ENCODE assay signal across 34 mouse cellular contexts in the genomic region with DNA sequence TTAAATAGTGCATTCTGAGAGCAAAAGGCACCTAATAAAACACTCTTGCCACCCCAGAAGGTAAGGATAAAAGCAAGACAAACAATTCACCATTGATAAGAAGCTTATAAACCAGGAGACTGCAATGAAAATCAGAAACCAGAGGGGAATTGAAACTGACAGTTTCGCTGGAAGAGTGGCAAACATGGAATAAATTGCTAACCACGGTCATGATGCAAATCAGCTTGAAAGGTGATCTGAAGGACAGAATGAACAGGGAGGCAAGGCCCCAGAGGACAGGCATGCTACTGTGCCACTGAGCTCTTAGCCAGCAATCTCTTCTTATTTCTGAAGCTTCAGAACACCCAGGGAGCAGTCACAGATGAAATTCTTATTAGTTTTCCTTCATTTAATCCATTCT. TPM values are rescaled to one million over a fixed set of nuclear protein-coding genes. Genes with fewer than 3 reads are reported as not detected.
DNase-seq lines count a peak whose midpoint lies in the region; ATAC-seq and TF ChIP-seq lines count a peak whose summit lies in the region.
"Had no signal": no experiment of that assay in that cellular context is flagged by ENCODE, and none has a peak within 500 bp of the region (broad histone marks: within the 10 kb centered on the region; RNA-seq: fewer than 3 reads in every experiment).

No protein-coding gene starts in this region.

- TF ChIP-seq POLR2A in testis, adult 2 months (IDR thresholded peaks at IDR 0.05; ENCODE audit: control insufficient read depth, low read depth, low read length): no peak

- no peak overlapping the region for H3K4me3 ChIP-seq in hindbrain, embryonic 14.5 days (replicated peaks; ENCODE audit: low read length)
- H3K4me3 ChIP-seq in hindbrain, embryonic 16.5 days (ENCODE audit: low read length): no peak overlapping the region
- no peak overlapping the region for H3K4me3 ChIP-seq in kidney, embryonic 15.5 days (replicated peaks)
- H3K4me3 ChIP-seq in testis, adult 2 months (ENCODE audit: control insufficient read depth, low read depth, low read length): peak overlapping the region; percentile 47; the same call in 1 of the 2 replicates
- no peak overlapping the region for H3K4me3 ChIP-seq in midbrain, postnatal 0 days (ENCODE audit: low read depth, low read length)
- H3K4me3 ChIP-seq: forebrain, embryonic 13.5 days; heart, embryonic 10.5 days; heart, embryonic 15.5 days; liver, embryonic 12.5 days had no signal

- no peaks in the 10 kb centered on the region for H3K36me3 ChIP-seq in hindbrain, embryonic 14.5 days (replicated peaks; ENCODE audit: control insufficient read depth, insufficient read depth)
- no peaks in the 10 kb centered on the region for H3K36me3 ChIP-seq in hindbrain, embryonic 16.5 days (ENCODE audit: control insufficient read depth, insufficient read depth, low read length)
- no peaks in the 10 kb centered on the region for H3K36me3 ChIP-seq in kidney, embryonic 15.5 days
- no peaks in the 10 kb centered on the region for H3K36me3 ChIP-seq in testis, adult 2 months (ENCODE audit: control insufficient read depth, insufficient read depth, low read length)
- H3K36me3 ChIP-seq in midbrain, postnatal 0 days (ENCODE audit: insufficient read depth, low read length): no peaks in the 10 kb centered on the region
- H3K36me3 ChIP-seq: heart, embryonic 10.5 days; heart, embryonic 15.5 days; liver, embryonic 12.5 days had no signal

- H3K27me3 ChIP-seq in hindbrain, embryonic 14.5 days (ENCODE audit: control insufficient read depth, insufficient read depth, low read length): no peaks in the 10 kb centered on the region
- H3K27me3 ChIP-seq in hindbrain, embryonic 16.5 days (replicated peaks; ENCODE audit: control insufficient read depth, insufficient read depth, low read length): no peaks in the 10 kb centered on the region
- no peaks in the 10 kb centered on the region for H3K27me3 ChIP-seq in kidney, embryonic 15.5 days
- H3K27me3 ChIP-seq in testis, adult 2 months (ENCODE audit: control insufficient read depth, insufficient read depth, low read length): no peaks in the 10 kb centered on the region
- no peaks in the 10 kb centered on the region for H3K27me3 ChIP-seq in midbrain, postnatal 0 days (ENCODE audit: insufficient read depth, low read length)
- H3K27me3 ChIP-seq: forebrain, embryonic 13.5 days; heart, embryonic 15.5 days; liver, embryonic 12.5 days had no signal

- no peak for TF ChIP-seq CTCF in testis, adult 2 months (IDR thresholded peaks at IDR 0.05; ENCODE audit: control insufficient read depth, insufficient read depth, insufficient replicate concordance, low read depth, low read length)
- no peak for TF ChIP-seq CTCF in midbrain, postnatal 0 days (IDR thresholded peaks at IDR 0.05)

- H3K4me1 ChIP-seq in hindbrain, embryonic 14.5 days (replicated peaks; ENCODE audit: control insufficient read depth, insufficient read depth, low read length): 0 out of 2 replicates have a peak, but pooled peaks cover 3% of the 10 kb centered on the region
- H3K4me1 ChIP-seq in hindbrain, embryonic 16.5 days (ENCODE audit: control insufficient read depth, insufficient read depth, low read depth, low read length): no peaks in the 10 kb centered on the region
- no peaks in the 10 kb centered on the region for H3K4me1 ChIP-seq in kidney, embryonic 15.5 days
- no peaks in the 10 kb centered on the region for H3K4me1 ChIP-seq in testis, adult 2 months (ENCODE audit: control insufficient read depth, insufficient read depth, low read length)
- H3K4me1 ChIP-seq in midbrain, postnatal 0 days (ENCODE audit: insufficient read depth, low read length): no peaks in the 10 kb centered on the region; the same call in 1 of the 2 replicates
- H3K4me1 ChIP-seq: forebrain, embryonic 13.5 days; heart, embryonic 10.5 days; liver, embryonic 12.5 days had no signal

- no peak overlapping the region for H3K4me2 ChIP-seq in hindbrain, embryonic 14.5 days (replicated peaks)
- H3K4me2 ChIP-seq in hindbrain, embryonic 16.5 days (ENCODE audit: low read length): no peak overlapping the region
- H3K4me2 ChIP-seq in kidney, embryonic 15.5 days: no peak overlapping the region
- no peak overlapping the region for H3K4me2 ChIP-seq in midbrain, postnatal 0 days (ENCODE audit: low read depth, low read length, poor library complexity, severe bottlenecking)
- H3K4me2 ChIP-seq: forebrain, embryonic 13.5 days; heart, embryonic 15.5 days; liver, embryonic 12.5 days had no signal

- H3K9ac ChIP-seq in hindbrain, embryonic 14.5 days: no peak overlapping the region
- no peak overlapping the region for H3K9ac ChIP-seq in hindbrain, embryonic 16.5 days (ENCODE audit: low read depth, low read length)
- H3K9ac ChIP-seq in kidney, embryonic 15.5 days: no peak overlapping the region
- no peak overlapping the region for H3K9ac ChIP-seq in midbrain, postnatal 0 days (replicated peaks; ENCODE audit: low read length, poor library complexity, severe bottlenecking)
- H3K9ac ChIP-seq: forebrain, embryonic 13.5 days; heart, embryonic 15.5 days; liver, embryonic 12.5 days; liver, postnatal 0 days had no signal

- peak; percentile 25 for DNase-seq in hindbrain, embryonic 14.5 days (ENCODE audit: low spot score)
- peak; percentile 4 for DNase-seq in kidney, postnatal 14 days
- no peak for DNase-seq in testis, postnatal 10 days (ENCODE audit: low spot score)
- peak; percentile 2 for DNase-seq in midbrain, postnatal 0 days (ENCODE audit: low spot score)
- DNase-seq in urinary bladder, adult 18-20 months (ENCODE audit: low spot score in 2 of 2): no peak
- DNase-seq: adrenal gland, postnatal 25 days; cerebellum, adult 8-10 months; cerebellum, postnatal 25 days; gastrocnemius, postnatal 14 days; heart, adult 11 months; layer of hippocampus, postnatal 36 days; left cerebral cortex, postnatal 4 days; liver, postnatal 0 days; lung, postnatal 36 days; right cerebral cortex, adult 18-20 months had no signal

- no peak for ATAC-seq in hindbrain, embryonic 14.5 days (ENCODE audit: low FRiP score)
- no peak for ATAC-seq in hindbrain, embryonic 16.5 days
- ATAC-seq in kidney, embryonic 15.5 days (replicated peaks; ENCODE audit: low FRiP score): no peak
- no peak for ATAC-seq in midbrain, postnatal 0 days (ENCODE audit: low FRiP score)
- ATAC-seq: forebrain, embryonic 13.5 days; intestine, embryonic 16.5 days; liver, embryonic 12.5 days; liver, postnatal 0 days had no signal

- peak overlapping the region; percentile 51; the same call in 1 of the 2 replicates for H3K27ac ChIP-seq in hindbrain, embryonic 14.5 days
- H3K27ac ChIP-seq in hindbrain, embryonic 16.5 days (ENCODE audit: low read depth, low read length): no peak overlapping the region
- H3K27ac ChIP-seq in kidney, embryonic 15.5 days: no peak overlapping the region
- H3K27ac ChIP-seq in testis, adult 2 months (ENCODE audit: control insufficient read depth, insufficient read depth, low read depth, low read length): no peak overlapping the region
- no peak overlapping the region; the same call in 1 of the 2 replicates for H3K27ac ChIP-seq in midbrain, postnatal 0 days (ENCODE audit: low read depth, low read length)
- H3K27ac ChIP-seq: forebrain, embryonic 13.5 days; heart, embryonic 10.5 days; heart, embryonic 15.5 days; liver, embryonic 12.5 days had no signal

- WGBS in hindbrain, embryonic 14.5 days: 32% methylated on average over 2 of the region's 2 CpGs
- WGBS in hindbrain, embryonic 16.5 days: 52% methylated on average over 2 of the region's 2 CpGs
- 46% methylated on average over 2 of the region's 2 CpGs for WGBS in kidney, embryonic 15.5 days
- 18% methylated on average over 2 of the region's 2 CpGs for WGBS in midbrain, postnatal 0 days

- no peaks in the 10 kb centered on the region for H3K9me3 ChIP-seq in hindbrain, embryonic 14.5 days (ENCODE audit: control insufficient read depth, low read length)
- H3K9me3 ChIP-seq in hindbrain, embryonic 16.5 days (ENCODE audit: control insufficient read depth, low read length): no peaks in the 10 kb centered on the region
- H3K9me3 ChIP-seq in kidney, embryonic 15.5 days (replicated peaks): no peaks in the 10 kb centered on the region
- H3K9me3 ChIP-seq in midbrain, postnatal 0 days (ENCODE audit: low read length): no peaks in the 10 kb centered on the region
- H3K9me3 ChIP-seq: forebrain, embryonic 13.5 days; heart, embryonic 10.5 days; heart, embryonic 15.5 days; liver, embryonic 12.5 days had no signal

RNA-seq across cellular contexts. Expression of gene Gtsf1, which starts 3.3 kb away (rescaled TPM):
- not detected in 2 replicates for polyA plus RNA-seq in hindbrain, embryonic 14.5 days (2014; fragmentation: Nextera tagmentation; extraction: Ambion mirVana)
- 0.31 TPM in 1 of 2 replicates, not detected in the other for polyA plus RNA-seq in hindbrain, embryonic 16.5 days (2015; fragmentation: Nextera tagmentation; extraction: Ambion mirVana)
- polyA plus RNA-seq in kidney, embryonic 15.5 days (2015; fragmentation: Nextera tagmentation; extraction: Ambion mirVana): not detected in 2 replicates
- 491 and 515 TPM in 2 replicates for polyA plus RNA-seq in testis, adult 2 months (2012; rRNA removed)
- total RNA-seq in midbrain, postnatal 0 days (2014; rRNA removed): not detected in 2 replicates
- polyA plus RNA-seq in midbrain, postnatal 0 days (2015; fragmentation: Nextera tagmentation; extraction: Ambion mirVana): 0.50 TPM in 1 of 2 replicates, not detected in the other
- total RNA-seq: adrenal gland, postnatal 25 days; gastrocnemius, postnatal 14 days; heart, postnatal 25 days; layer of hippocampus, postnatal 36 days; left cerebral cortex, postnatal 4 days; monocyte, adult 5-6 weeks had no signal
- polyA plus RNA-seq: forebrain, embryonic 13.5 days; hindbrain, embryonic 11.5 days; intestine, embryonic 16.5 days; liver, embryonic 12.5 days; liver, postnatal 0 days; lung, embryonic 16.5 days; neural tube, embryonic 14.5 days had no signal

RNA-seq across cellular contexts. Expression of gene Gtsf2, which starts 21.3 kb away (rescaled TPM):
- polyA plus RNA-seq in hindbrain, embryonic 14.5 days (2014; fragmentation: Nextera tagmentation; extraction: Ambion mirVana): not detected in 2 replicates
- polyA plus RNA-seq in hindbrain, embryonic 16.5 days (2015; fragmentation: Nextera tagmentation; extraction: Ambion mirVana): 0.45 and 1.0 TPM in 2 replicates
- polyA plus RNA-seq in kidney, embryonic 15.5 days (2015; fragmentation: Nextera tagmentation; extraction: Ambion mirVana): not detected in 2 replicates
- polyA plus RNA-seq in testis, adult 2 months (2012; rRNA removed): 111 and 129 TPM in 2 replicates
- 0.44 TPM in 1 of 2 replicates, not detected in the other for total RNA-seq in midbrain, postnatal 0 days (2014; rRNA removed)
- polyA plus RNA-seq in midbrain, postnatal 0 days (2015; fragmentation: Nextera tagmentation; extraction: Ambion mirVana): not detected in 2 replicates
- total RNA-seq: adrenal gland, postnatal 25 days; gastrocnemius, postnatal 14 days; heart, postnatal 25 days; layer of hippocampus, postnatal 36 days; left cerebral cortex, postnatal 4 days; megakaryocyte, adult 5-6 weeks; MEL had no signal
- polyA plus RNA-seq: embryonic facial prominence, embryonic 11.5 days; forebrain, embryonic 13.5 days; heart, embryonic 10.5 days; heart, embryonic 15.5 days; hindbrain, embryonic 11.5 days; intestine, embryonic 16.5 days; large intestine, adult 2 months; limb, embryonic 14.5 days; liver, embryonic 12.5 days; liver, postnatal 0 days; lung, embryonic 16.5 days; neural tube, embryonic 14.5 days; urinary bladder, adult 2 months had no signal

RNA-seq across cellular contexts. Expression of gene Nckap1l, which starts 26.6 kb away (rescaled TPM):
- 2.0 and 2.2 TPM in 2 replicates for polyA plus RNA-seq in hindbrain, embryonic 14.5 days (2014; fragmentation: Nextera tagmentation; extraction: Ambion mirVana)
- polyA plus RNA-seq in hindbrain, embryonic 16.5 days (2015; fragmentation: Nextera tagmentation; extraction: Ambion mirVana): 1.7 and 1.9 TPM in 2 replicates
- polyA plus RNA-seq in kidney, embryonic 15.5 days (2015; fragmentation: Nextera tagmentation; extraction: Ambion mirVana): 1.7 and 1.9 TPM in 2 replicates
- polyA plus RNA-seq in testis, adult 2 months (2012; rRNA removed): 58.5 and 61.5 TPM in 2 replicates
- 4.6 and 4.7 TPM in 2 replicates for total RNA-seq in midbrain, postnatal 0 days (2014; rRNA removed)
- polyA plus RNA-seq in midbrain, postnatal 0 days (2015; fragmentation: Nextera tagmentation; extraction: Ambion mirVana): 2.0 and 2.4 TPM in 2 replicates

Comparison
In these comparisons a context has a peak if more than half of its experiments do, and no peak if none do; other contexts are left out.
1. DNase-seq: peak in hindbrain, embryonic 14.5 days (single experiment), kidney, postnatal 14 days (single experiment) and midbrain, postnatal 0 days (single experiment); none in testis, postnatal 10 days (single experiment) and urinary bladder, adult 18-20 months (0 of 2).
2. RNA of gene Gtsf1, which starts 3.3 kb away (polyA plus RNA-seq): 491 to 515 TPM in testis, adult 2 months; 0.50 TPM in midbrain, postnatal 0 days, 0.31 TPM in hindbrain, embryonic 16.5 days, not detected in hindbrain, embryonic 14.5 days and not detected in kidney, embryonic 15.5 days; every median in the first group is over 100 times any median in the second.
3. RNA of gene Gtsf2, which starts 21.3 kb away (polyA plus RNA-seq): 111 to 129 TPM in testis, adult 2 months; 0.45 to 1.0 TPM in hindbrain, embryonic 16.5 days, not detected in midbrain, postnatal 0 days, not detected in hindbrain, embryonic 14.5 days and not detected in kidney, embryonic 15.5 days; every median in the first group is over 10 times any median in the second.
4. RNA of gene Nckap1l, which starts 26.6 kb away (polyA plus RNA-seq): 58.5 to 61.5 TPM in testis, adult 2 months; 2.0 to 2.4 TPM in midbrain, postnatal 0 days, 2.0 to 2.2 TPM in hindbrain, embryonic 14.5 days, 1.7 to 1.9 TPM in kidney, embryonic 15.5 days and 1.7 to 1.9 TPM in hindbrain, embryonic 16.5 days; every median in the first group is over 10 times any median in the second.